Mouse (Mus musculus) T-helper 1 cell (primary cell): ENCODE results near the gene Tacr2.

Experiments
- in situ Hi-C: fragments of 300-600 bp; cut with MboI, MseI; formaldehyde crosslinking; loops from one replicate; pipeline ENCODE4 v1.15.1; 2025; ENCODE audit warnings: high pct_unique_total_duplicates

The Tacr2 gene

DNA sequence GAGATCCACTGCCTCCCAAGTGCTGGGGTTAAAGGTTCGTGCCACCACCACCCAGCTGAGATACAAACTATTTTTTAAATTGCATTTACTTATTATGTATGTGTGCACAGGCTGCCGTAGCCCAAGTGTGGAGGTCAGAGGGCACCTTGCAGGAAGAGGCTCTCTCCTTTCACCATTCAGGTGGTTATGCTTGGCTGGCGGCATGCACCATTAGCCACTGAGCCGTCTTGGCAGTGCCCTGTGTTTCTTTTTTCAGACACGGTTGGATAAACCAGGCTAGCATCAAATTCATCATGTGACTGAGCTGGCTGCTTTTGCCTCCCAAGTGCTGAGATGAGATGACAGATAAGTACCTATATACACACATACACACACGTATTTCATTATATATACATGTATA is 13.0 kb upstream of the Tacr2 start:
- in situ Hi-C loops = no loop called here

DNA sequence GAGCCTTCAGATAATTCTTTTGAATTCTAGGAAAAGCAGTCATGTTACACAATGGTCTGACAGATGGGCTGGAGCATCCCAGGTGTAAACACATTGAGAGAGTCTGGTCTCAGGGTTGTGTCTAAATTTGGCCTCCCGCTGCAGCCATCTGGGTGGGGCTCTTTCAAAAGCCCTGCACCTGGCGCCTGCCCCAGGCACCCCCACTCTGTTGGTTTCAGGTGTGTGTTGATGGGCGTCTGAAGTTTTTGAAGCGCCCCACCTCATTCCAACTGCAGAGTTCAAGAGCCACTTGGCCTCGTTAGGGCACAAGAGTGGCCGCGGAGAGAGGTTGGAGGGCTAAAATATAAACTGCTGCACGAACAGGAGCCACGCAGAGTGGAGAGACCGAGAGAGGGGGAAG is 9.9 kb upstream of the Tacr2 start:
- in situ Hi-C loops = no loop called here

DNA sequence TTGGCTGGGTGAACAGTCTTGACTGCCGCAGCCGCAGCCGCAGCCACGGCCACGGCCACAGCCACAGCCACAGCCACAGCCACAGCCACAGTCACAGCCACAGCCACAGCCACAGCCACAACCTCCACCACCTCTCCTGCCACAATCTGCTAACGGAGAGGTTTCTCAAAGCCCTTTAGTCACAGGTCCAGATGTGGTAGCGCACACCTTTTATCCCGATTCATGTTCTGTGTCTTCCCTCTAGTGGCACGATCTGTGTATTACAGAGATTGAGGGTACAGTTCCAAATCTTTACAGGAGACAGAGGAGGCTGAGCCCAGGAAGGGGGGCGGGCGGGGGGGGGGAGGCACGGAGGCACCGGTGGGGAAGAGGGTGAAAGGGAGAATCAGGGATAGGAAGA is 9.3 kb upstream of the Tacr2 start:
- in situ Hi-C loops = no loop called here

DNA sequence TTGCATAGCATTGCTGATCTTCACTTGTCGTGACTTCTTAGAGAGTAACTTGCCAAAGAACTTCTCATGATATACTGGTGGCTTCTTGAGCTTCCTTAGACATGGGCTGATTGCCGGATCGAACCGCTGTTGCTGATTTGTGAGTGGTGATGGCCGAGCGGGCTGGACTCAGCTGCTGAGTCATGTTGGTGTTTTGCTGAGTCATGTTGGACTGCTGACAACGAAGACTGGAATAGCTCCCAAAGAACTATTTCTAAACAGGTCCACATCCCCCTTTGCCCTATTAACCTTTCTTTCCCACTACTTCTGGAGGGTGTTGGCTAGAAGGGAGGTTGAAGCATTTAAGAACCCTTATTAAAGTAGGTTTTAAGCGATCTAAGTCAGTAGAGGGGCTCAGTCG is 8.2 kb upstream of the Tacr2 start:
- in situ Hi-C loops = no loop called here

DNA sequence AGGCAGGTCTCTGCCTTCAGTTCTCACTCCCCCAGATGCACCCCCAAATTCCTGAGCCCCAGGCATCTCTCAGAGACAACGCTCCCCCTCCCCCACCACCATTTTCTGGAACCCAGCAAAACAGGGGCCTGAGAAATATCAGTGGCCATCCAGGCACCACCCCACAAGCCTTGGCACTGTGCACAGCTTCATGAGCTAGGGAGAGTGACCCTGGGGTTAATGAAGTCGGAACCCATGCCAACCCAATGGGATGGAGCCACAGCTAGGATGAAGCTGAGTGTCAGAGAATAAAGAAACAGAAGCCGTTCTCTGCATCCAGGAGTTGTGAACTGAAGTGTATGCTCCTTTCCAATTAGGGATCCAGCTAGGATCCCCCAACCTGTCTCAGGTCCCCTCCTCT is 5.1 kb upstream of the Tacr2 start:
- in situ Hi-C loops = no loop called here

DNA sequence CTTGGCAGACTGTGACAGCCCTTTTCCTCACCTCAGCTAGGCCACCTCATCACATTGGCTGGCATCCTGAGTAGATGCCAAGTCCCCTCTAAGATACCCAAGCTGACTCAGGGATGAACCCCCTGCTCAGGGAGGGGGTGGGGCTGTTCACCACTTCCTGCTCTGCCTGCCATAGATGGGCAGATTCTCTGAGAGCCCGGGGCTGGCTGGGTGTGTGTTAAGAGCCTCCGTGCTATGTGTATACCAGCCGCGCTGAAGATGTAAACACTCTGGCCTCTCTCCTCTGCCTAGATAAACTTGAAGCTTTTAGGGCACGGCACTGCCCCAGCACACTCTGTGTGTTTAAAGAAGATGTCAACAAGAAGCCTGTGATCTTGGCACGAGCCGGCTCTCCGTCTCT is 4.4 kb upstream of the Tacr2 start:
- in situ Hi-C loops = no loop called here

DNA sequence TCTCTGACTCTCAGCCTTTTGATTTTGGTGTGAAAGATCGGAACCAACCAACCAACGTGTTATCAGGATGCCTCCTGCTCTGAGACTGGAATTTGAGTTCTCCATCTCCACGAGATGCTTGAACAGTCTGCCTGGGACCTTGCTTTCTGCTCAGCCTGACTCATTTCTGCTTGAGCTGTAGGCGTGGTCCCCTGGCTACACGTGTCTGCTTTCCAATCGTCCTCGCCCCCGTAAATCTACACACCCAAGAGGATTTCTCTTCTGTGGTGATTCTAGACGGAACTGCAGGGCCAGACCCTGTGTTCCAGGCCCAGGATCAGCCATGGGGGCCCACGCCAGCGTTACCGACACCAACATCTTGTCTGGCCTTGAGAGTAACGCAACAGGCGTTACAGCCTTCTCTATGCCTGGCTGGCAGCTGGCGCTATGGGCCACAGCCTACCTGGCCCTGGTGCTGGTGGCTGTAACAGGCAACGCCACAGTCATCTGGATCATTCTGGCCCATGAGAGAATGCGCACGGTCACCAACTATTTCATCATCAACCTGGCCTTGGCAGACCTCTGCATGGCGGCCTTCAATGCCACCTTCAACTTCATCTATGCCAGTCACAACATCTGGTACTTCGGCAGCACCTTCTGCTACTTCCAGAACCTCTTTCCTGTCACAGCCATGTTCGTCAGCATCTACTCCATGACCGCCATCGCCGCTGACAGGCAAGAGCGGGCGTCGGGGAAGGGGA is 428 bp downstream of the Tacr2 start:
- in situ Hi-C loops = no loop called here

DNA sequence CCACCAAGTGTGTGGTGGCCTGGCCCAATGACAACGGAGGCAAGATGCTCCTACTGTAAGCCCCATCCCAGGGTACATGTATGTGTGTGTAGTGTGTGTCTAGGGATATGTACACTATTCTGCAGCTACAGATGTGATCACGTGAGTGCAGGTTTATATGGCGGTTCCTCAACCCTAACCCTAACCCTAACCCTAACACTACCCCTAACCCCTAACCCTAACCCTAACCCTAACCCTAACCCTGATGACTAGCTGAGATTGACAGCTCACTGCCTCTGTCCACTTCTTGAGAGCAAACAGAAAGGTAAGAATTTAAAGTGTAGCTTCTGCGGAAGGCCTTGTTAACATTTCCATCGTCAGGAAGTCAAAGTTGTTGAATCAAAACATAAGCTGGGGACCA is 6.1 kb downstream of the Tacr2 start:
- in situ Hi-C loops = no loop called here

DNA sequence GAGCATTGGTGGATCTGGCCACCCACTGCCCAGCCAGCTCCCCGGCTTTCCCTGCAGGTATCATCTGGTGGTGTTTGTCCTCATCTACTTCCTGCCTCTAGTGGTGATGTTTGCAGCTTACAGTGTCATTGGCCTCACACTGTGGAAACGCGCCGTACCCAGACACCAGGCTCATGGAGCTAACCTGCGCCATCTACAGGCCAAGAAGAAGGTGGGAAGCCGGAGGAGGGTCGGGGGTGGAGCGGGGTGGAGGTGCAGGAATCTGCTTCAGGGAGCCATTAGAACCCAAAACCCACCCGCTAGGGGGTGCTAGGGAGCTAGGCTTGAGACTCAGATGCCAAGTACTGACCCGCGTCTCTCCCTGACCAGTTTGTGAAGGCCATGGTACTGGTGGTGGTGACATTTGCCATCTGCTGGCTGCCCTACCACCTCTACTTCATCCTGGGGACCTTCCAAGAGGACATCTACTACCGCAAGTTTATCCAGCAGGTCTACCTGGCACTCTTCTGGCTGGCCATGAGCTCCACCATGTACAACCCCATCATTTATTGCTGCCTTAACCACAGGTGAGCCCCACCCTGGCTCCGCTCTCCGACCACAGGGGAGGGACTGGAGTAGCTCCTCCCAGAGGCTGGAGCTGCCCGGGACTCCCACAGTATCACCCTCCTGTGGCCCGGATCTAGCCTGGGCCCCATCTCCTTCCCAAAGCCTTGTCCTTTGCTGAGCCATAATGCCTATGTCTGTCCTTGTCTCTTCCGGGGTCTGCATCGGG is 9.1 kb downstream of the Tacr2 start:
- in situ Hi-C loops = loop anchor here (10.0 kb wide), 1 partner anchor 294 kb away; no protein-coding TSS in a partner anchor

DNA sequence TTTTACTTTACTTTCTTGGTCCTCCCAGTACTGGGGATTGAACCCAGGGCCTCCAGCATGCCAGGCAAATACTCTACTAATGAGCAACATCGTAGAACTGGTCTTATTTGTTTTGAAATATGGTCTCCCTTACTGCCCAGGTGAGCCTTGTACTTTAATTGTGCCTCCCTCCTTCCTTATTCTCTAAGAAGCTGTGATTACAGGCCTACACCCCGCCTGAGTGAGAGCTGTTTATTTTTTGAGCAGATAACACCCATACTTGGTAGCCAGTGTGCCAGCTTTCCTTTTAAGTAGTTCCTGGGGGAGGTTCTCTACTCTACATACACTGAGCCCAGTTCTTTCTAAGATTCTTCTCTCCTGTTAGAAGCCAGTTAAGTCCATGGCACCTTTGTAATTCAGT is 12.1 kb downstream of the Tacr2 start:
- in situ Hi-C loops = loop anchor here (10.0 kb wide), 1 partner anchor 291 kb away; no protein-coding TSS in a partner anchor

DNA sequence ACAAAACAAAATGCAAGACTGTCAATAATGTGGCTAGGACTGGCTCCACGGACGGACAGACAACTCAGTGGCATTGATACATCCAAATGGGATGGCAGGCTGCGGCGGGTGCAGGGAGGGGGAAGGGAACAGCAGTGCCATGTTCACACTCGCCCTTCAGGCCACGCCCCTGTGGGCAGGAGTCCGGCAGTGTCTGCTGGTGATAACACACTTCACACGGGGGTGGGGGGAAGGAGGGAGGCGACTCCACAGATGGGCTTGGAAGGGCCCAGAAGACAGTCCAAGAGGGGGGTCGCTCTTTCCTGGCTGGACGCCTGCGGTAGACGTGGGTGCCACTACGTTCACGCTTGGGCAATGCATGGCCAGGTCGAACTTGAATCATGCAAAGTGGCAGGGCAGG is 17.0 kb downstream of the Tacr2 start:
- in situ Hi-C loops = loop anchor here (10.0 kb wide), 1 partner anchor 286 kb away; no protein-coding TSS in a partner anchor

DNA sequence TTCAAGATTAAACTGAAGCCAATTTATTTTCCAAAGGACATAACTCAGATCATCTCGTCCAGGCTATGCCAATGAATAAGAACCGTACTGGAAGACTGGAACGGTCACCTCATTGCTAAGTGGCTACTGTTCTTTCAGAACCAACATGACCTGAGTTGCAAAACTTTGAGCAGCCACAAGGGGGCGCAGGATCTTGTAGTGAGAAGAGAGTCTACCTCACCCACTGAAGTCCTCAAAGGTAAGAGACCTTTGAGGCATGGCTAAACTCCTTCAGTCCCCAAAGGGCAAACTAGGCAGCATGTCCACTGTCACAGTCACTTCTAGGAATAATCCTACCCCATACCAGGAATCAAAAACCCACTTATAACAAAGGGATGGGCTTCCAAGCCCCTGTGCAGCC is 23.0 kb downstream of the Tacr2 start:
- in situ Hi-C loops = no loop called here

DNA sequence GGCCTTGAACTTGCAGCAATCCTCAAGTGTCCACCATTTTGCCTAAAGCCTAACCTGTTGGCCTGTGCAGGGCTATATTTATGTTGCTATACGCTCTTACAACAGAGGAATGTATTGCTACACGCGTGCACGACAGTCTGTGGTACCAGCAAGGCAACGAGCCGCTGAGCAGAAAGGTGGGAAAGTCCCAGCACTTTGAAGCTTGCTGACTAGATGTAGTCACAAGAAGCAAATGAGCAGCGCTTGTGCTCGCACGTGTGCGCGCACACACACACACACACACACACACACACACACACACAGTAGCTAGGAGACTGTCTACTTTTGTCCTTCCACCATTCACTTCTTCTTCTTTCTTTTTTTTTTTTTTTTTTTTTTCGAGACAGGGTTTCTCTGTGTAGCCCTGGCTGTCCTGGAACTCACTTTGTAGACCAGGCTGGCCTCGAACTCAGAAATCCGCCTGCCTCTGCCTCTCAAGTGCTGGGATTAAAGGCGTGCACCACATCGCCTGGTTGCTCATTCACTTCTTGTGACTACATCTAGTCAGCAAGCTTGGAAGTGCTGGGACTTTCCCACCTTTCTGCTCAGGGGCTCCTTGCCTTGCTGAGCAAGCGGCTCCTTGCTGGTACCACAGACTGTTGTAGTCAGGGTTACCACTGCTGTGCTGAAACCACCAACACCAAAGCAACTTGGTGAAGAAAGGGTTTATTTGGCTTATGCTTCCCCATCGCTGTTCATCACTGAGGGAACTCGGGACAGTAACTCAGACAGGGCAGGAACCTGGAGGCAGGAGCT is 25.5 kb downstream of the Tacr2 start:
- in situ Hi-C loops = no loop called here

DNA sequence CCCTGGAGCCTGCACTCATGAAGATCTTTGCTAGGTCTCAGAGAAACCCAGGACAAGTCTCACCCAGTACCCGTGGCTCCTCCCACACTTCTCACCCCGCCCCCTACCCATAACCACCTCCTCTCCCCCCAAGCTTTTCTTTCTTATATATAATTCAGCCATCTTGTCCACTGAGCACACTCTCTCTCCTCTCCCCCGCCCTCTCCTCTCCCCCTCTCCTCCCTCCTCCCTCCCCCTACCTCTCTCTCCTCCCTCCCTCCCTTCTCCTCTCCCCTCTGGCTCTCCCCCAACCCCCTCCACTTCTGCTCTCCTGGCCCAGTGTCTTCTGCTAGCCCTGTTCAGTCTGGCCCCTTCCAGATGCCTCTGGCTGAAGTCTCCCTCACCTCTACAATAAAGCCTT is 26.8 kb downstream of the Tacr2 start:
- in situ Hi-C loops = no loop called here

DNA sequence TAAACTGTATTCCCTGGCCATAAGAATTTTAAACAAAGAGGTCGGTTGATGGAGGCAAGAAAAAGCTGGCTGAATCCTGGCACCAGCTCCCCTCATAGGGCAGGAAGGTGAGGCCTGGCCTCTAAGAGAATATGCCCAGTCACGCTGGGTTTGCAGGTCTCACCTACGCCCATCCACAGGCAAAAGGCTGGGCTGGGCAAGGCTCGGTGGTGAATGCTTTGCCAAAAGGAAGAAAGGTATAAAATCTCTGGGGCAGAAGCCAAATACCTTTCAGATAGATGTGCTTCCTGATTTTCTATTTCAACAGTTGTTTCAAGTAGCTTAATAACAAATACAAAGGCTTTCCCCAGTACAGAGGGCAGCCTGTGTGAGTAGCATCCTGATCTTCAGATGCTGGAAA is 27.4 kb downstream of the Tacr2 start:
- in situ Hi-C loops = no loop called here

DNA sequence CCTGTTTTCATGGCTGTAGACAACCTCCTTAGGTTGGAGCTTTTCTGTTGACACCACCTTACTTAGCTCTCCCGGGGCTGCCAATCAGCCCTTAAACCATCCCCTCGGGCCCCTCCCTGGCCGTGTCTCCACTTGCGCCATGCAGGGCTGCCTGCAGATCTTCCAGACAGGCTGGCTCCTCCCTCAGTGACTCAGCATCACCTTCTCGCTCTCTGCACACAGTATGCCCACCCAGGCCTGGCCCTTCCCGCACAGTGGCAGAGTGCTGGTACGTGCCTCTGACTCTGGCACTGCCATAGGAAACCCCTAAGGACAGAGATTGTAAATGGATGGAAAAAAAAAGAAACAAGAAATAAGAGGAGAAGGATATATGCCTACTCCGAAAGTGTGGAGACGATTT is 30.5 kb downstream of the Tacr2 start:
- in situ Hi-C loops = no loop called here

DNA sequence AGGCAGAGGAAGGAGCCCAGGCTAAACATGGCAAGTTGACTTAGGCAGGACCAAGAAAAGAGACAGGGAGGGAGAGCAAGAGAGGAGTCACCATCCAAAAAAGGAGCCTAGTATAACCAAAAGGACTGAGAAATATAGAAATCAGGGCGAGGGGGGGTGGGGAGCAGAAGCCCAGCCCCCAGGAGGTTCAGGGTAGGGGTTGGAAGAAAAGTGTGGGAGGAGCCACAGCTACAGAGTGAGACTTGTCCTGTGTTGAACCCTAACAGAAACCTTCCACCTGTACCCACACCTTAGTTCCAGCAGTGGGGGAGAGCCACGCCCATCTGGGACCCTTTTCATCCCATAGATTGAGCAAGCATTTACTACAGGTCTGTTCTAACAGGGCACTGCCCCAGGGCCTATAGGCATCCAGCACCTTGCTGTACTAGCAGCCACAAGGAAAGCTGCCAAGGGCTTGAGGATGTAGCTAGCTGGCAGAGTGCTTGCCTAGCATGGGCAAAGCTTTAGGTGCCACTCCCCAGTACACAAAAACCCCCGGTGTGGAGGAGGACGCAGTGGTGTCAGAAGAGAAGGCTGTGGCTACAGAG is 31.1 kb downstream of the Tacr2 start:
- in situ Hi-C loops = no loop called here

DNA sequence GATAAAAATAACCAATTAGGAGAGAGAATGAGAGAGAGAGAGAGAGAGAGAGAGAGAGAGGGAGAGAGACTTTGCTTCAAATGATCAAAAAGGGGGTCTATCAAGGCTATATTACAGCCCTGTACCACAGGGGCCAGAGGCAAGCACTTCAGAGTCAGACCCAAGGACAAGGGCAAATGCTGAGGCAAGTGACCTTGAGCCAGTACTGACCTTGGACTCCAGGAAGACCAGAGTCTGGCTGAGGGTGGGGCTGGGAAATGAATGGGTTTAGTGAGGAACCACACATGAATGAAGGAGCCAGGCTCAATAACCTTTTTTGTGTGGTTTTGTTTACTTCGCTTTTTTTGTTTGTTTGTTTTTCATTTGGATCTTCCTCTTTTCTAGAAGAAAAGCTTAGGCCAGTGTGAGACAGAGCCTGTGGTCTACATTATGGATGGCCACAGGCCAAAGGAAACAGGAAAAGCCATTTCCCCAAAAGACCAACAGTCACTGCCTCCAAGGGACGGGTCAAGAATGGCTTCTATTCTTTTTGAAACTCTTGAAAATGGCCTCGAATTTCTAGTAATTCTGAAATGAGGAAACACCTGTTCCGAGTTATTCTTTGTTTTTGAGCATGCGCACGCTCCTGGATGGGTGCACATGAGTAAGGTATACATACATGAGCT is 35.4 kb downstream of the Tacr2 start:
- in situ Hi-C loops = no loop called here

DNA sequence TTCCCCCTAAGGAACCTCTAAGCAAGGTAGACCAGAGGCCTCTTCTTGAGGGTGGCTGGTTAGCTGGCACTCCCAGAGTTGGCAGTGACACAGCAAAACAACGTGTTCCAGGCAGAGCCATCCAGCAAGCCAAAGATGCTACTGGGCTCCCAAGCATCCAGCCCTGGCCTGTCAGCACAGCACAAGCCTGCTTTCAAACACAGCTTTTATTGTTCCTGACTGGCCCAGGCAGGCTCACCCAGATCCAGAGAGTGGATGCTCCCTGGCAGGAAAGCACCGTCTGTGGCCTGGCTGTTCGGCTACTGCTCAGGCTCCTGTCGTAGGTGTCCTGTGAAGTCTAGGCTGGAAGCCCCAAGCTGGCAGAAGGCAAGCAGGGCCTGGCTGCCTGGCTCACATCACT is 41.9 kb downstream of the Tacr2 start:
- in situ Hi-C loops = no loop called here

DNA sequence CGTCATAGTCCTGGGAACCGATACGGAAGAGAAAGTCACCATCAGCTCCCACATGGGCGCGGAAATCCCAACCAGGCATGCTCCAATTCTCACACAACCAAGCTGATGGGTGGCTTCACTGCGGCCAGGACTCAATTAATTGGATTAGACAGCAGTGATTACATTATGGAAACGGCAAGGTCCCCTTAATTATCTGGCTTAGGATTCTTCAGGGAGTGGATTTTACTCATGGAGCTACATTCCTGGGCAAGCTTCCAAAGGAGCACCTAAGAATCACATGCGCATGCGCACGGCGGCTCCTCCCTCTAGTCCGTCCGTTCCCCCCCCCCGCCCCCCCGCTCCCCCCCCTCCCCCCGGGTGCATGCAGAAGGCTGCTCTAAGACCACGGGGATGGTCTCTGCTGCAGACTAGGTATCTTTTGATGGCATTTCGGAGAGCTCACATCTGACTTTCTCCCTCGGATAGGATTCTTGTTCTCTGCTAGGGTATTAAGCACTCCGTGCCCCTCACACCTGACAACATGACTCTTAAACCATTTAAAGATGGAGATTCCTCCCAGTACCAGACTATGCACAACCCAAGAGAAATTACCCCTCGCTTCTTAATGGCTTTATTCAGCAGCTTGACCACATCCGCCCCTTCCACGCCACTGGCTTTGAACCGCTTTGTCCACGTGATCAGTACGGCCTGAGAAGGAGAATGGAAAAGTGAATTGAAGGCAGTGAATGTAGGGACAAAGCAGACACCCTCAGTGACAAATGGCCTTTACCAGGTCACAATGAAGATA is 44.0 kb downstream of the Tacr2 start:
- in situ Hi-C loops = no loop called here
